Mouse (Mus musculus): Measurements from ENCODE around the gene Tmem160. TPM values are rescaled to one million over a fixed set of nuclear protein-coding genes. Genes with fewer than 3 reads are reported as not detected.

Tmem160 gene
- polyA plus RNA-seq (2012; ENCODE audit: low replicate concordance): 111 and 173 TPM in 2 replicates

DNA sequence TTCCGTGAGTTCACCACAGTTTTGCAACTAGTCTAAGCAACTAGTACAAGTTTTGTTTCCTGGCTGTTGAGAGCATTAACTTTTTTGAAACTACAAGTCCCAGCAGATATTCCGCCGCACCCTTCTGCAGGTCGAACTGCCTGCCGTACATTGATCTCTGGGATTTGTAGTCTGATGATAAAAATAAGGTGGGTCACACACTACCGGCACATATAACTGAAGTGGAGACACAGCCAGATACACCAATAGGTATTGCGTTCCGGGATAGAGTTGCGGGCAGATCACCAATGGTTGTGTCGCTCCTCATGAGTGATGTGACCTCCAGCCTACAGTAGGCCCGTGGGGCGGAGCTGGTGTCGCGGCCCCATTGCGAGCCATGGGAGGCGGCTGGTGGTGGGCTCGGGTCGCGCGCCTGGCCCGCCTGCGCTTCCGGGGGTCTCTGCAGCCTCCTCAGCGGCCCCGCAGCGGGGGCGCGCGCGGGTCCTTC lies at the start of gene Tmem160:
Gene Tmem160, plus strand, starts transcription at position 193 of the 487 bp plus-strand sequence.

DNA sequence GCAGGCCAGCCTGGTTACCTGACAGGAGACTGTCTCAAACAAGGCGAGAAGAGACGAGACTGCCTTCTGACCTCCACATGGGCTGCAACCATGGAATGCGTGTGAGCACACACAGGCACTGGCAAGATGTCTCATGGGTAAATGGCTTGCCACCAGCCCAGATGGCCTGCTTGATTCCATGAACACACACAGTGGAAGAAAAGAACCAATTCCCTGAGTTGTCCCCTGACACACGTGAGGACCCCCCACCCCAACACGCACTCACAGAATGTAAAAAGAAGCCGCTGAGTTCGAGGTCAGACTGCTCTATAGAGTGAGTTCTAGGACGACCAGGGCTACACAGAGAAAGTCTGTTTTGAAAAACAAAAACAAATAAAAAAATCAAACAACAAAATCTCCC lies 25.0 kb downstream of the Tmem160 start, which contains the start of gene Npas1:
Gene Npas1, minus strand, starts transcription at position 101 of the 400 bp plus-strand sequence.

Other genes starting within 250 kb of the Tmem160 start
- gene Dhx34, start 230.7 kb upstream of the Tmem160 start, polyA plus RNA-seq (2012; ENCODE audit: low replicate concordance): 48.5 and 105 TPM in 2 replicates
- gene C5ar2, start 208.6 kb upstream of the Tmem160 start, polyA plus RNA-seq (2012; ENCODE audit: low replicate concordance): 0.54 and 0.97 TPM in 2 replicates
- 7.8 and 14.0 TPM in 2 replicates for gene C5ar1, start 193.2 kb upstream of the Tmem160 start, polyA plus RNA-seq (2012; ENCODE audit: low replicate concordance)
- gene Inafm1, start 179.2 kb upstream of the Tmem160 start, polyA plus RNA-seq (2012; ENCODE audit: low replicate concordance): 28.8 and 82.8 TPM in 2 replicates
- gene Ccdc9, start 166.0 kb upstream of the Tmem160 start, polyA plus RNA-seq (2012; ENCODE audit: low replicate concordance): 99.7 and 173 TPM in 2 replicates
- gene Bbc3, start 144.4 kb upstream of the Tmem160 start, polyA plus RNA-seq (2012; ENCODE audit: low replicate concordance): 52.3 and 259 TPM in 2 replicates
- 13.9 and 16.1 TPM in 2 replicates for gene Sae1, start 65.0 kb upstream of the Tmem160 start, polyA plus RNA-seq (2012; ENCODE audit: low replicate concordance)
- gene Zc3h4, start 51.9 kb upstream of the Tmem160 start, polyA plus RNA-seq (2012; ENCODE audit: low replicate concordance): 164 and 303 TPM in 2 replicates
- not detected in 2 replicates for gene Npas1, start 24.9 kb downstream of the Tmem160 start, polyA plus RNA-seq (2012; ENCODE audit: low replicate concordance)
- 1.6 and 5.7 TPM in 2 replicates for gene Arhgap35, start 162.2 kb downstream of the Tmem160 start, polyA plus RNA-seq (2012; ENCODE audit: low replicate concordance)
- gene Ceacam15, start 222.9 kb downstream of the Tmem160 start, polyA plus RNA-seq (2012; ENCODE audit: low replicate concordance): not detected in 2 replicates

Data from hematopoietic multipotent progenitor cell, adult 10-12 weeks (in vitro differentiated cells).